Mouse (Mus musculus) C2C12 (cell line): ENCODE measurements around the gene 1700007K13Rik. TPM values are rescaled to one million over a fixed set of nuclear protein-coding genes. Genes with fewer than 3 reads are reported as not detected.

Source experiments
- H3K27me3 ChIP-seq: one replicate; pipeline ENCODE4 v1.6.1; 2011; ENCODE audit not compliant: control insufficient read depth, insufficient read depth, insufficient read length
- H3K36me3 ChIP-seq: one replicate; pipeline ENCODE4 v1.6.1; 2011; ENCODE audit not compliant: control insufficient read depth, insufficient read depth
- H3K4me3 ChIP-seq: one replicate; pipeline ENCODE4 v1.5.1; 2011; ENCODE audit warnings: mild to moderate bottlenecking, control low read depth; ENCODE audit not compliant: poor library complexity, insufficient read depth, severe bottlenecking
- H3K79me2 ChIP-seq: one replicate; pipeline ENCODE4 v1.6.1; 2011; ENCODE audit not compliant: control insufficient read depth, insufficient read depth
- H3K79me3 ChIP-seq: one replicate; pipeline ENCODE4 v1.6.1; 2011; ENCODE audit warnings: low read depth, control low read depth
- H3ac ChIP-seq: one replicate; pipeline ENCODE3; 2011; ENCODE audit warnings: low read depth; ENCODE audit not compliant: control insufficient read depth, insufficient read length
- CEBPB ChIP-seq: IDR thresholded peaks from one replicate; pipeline ENCODE4 v1.6.1; 2011; ENCODE audit warnings: low read depth, mild to moderate bottlenecking, control low read depth, moderate library complexity
- CTCF ChIP-seq: IDR thresholded peaks from one replicate; pipeline ENCODE4 v1.5.1; 2011; ENCODE audit not compliant: control insufficient read depth, insufficient read depth, insufficient read length
- FOSL1 ChIP-seq: IDR thresholded peaks from one replicate; pipeline ENCODE4 v1.8.0; 2011; ENCODE audit warnings: mild to moderate bottlenecking, low read length; ENCODE audit not compliant: poor library complexity, insufficient read depth, severe bottlenecking
- MAX ChIP-seq: IDR thresholded peaks from one replicate; pipeline ENCODE4 v1.6.1; 2011; ENCODE audit warnings: mild to moderate bottlenecking, control low read depth
- MYOD1 ChIP-seq: IDR thresholded peaks from one replicate; pipeline ENCODE4 v1.6.1; 2011; ENCODE audit warnings: low read depth; ENCODE audit not compliant: control insufficient read depth, insufficient read length
- MYOG ChIP-seq: IDR thresholded peaks from one replicate; pipeline ENCODE4 v1.6.1; 2011; ENCODE audit not compliant: control insufficient read depth, insufficient read length; ENCODE audit errors: extremely low read depth
- USF1 ChIP-seq: IDR thresholded peaks from one replicate; pipeline ENCODE4 v1.6.1; 2011; ENCODE audit warnings: low read depth, mild to moderate bottlenecking, control low read depth, moderate library complexity
- polyA plus RNA-seq: library from polyadenylated mRNA; unstranded; fragments of >200 nt; fragmentation: generic; extraction: Trizol; gene quantifications from one replicate; pipeline ENCODE4 v1.2.1, GENCODE M21; 2012; ENCODE audit warnings: missing spikeins

The 1700007K13Rik gene
- polyA plus RNA-seq, 1 experiment = 0.68 TPM

- H3K4me3 ChIP-seq = no peak within 1 kb of the TSS
- H3K79me2 ChIP-seq = no peaks in the 10 kb centered on the region
- no peaks in the 10 kb centered on the region for H3K79me3 ChIP-seq
- no peaks in the 10 kb centered on the region for H3K36me3 ChIP-seq
- H3ac ChIP-seq = no peak within 1 kb of the TSS
- TF ChIP-seq USF1 = no peak
- TF ChIP-seq FOSL1 = no peak
- no peak for TF ChIP-seq CEBPB
- no peak for TF ChIP-seq MYOG
- TF ChIP-seq MYOD1 = no peak
- no peak for TF ChIP-seq MAX
- TF ChIP-seq CTCF = no peak
- H3K27me3 ChIP-seq = no peaks in the 10 kb centered on the region
These were observed 30.5 kb upstream of the 1700007K13Rik start, which contains the start of gene Gbgt1 for GRCm38 (mm10) chr2:28496671-28497070. Gene Gbgt1, plus strand, starts transcription at chr2:28496891.

- H3K79me2 ChIP-seq = no peaks in the 10 kb centered on the region
- H3ac ChIP-seq = no peak overlapping the region
- H3K36me3 ChIP-seq = no peaks in the 10 kb centered on the region
- no peaks in the 10 kb centered on the region for H3K79me3 ChIP-seq
- TF ChIP-seq USF1 (no peak), CTCF (no peak), MYOD1 (no peak), CEBPB (no peak), FOSL1 (no peak), MAX (no peak), MYOG (no peak)
- no peaks in the 10 kb centered on the region for H3K27me3 ChIP-seq
- H3K4me3 ChIP-seq = no peak overlapping the region
These were observed 29.9 kb upstream of the 1700007K13Rik start for GRCm38 (mm10) chr2:28495801-28496595.

GRCm38 (mm10) chr2:28495207-28495756 lies 29.1 kb upstream of the 1700007K13Rik start:
- TF ChIP-seq MAX = no peak
- no peak for TF ChIP-seq MYOG
- no peak for TF ChIP-seq MYOD1
- no peak for TF ChIP-seq USF1
- no peak for TF ChIP-seq CTCF
- TF ChIP-seq CEBPB = no peak
- no peak for TF ChIP-seq FOSL1
- Histone ChIP-seq H3K4me3 (no peak overlapping the region), H3K79me3 (no peaks in the 10 kb centered on the region), H3K79me2 (no peaks in the 10 kb centered on the region), H3ac (no peak overlapping the region), H3K36me3 (no peaks in the 10 kb centered on the region), H3K27me3 (no peaks in the 10 kb centered on the region)

DNA sequence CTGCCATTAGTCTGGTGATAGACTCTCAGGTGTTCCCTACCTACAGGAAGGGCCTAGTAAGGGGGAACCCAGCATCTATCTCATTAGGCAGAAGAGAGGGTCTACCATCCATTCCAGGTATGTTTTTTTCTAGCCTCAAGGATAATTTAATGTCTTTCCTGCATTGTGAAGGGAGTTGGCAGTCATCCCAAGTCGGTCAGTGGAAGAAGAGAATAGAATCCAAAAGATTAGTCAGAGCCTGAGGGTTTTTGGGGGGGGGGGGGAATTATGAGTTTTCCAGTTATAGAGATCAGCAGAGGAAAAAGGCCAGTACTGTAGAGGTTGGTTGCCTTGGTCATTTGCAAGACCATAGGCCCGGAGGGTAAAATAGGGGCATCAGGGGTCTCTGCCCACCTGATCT lies 28.4 kb upstream of the 1700007K13Rik start:
- Histone ChIP-seq H3K79me2 (no peaks in the 10 kb centered on the region), H3K79me3 (no peaks in the 10 kb centered on the region), H3K4me3 (no peak overlapping the region), H3K27me3 (no peaks in the 10 kb centered on the region), H3K36me3 (no peaks in the 10 kb centered on the region), H3ac (no peak overlapping the region)
- no peak for TF ChIP-seq USF1
- TF ChIP-seq MYOG = no peak
- no peak for TF ChIP-seq MYOD1
- TF ChIP-seq MAX = no peak
- TF ChIP-seq FOSL1 = no peak
- no peak for TF ChIP-seq CTCF
- no peak for TF ChIP-seq CEBPB

GRCm38 (mm10) chr2:28483861-28484260 lies 17.7 kb upstream of the 1700007K13Rik start:
- Histone ChIP-seq H3K36me3 (no peaks in the 10 kb centered on the region), H3ac (no peak overlapping the region)
- TF ChIP-seq MYOG (no peak), CEBPB (no peak)

More at GRCm38 (mm10) chr2:28483861-28484260, 17.7 kb upstream of the 1700007K13Rik start:
- H3K27me3 ChIP-seq = peaks cover 21% of the 10 kb centered on the region
- no peaks in the 10 kb centered on the region for H3K79me2 ChIP-seq
- no peak overlapping the region for H3K4me3 ChIP-seq
- H3K79me3 ChIP-seq = no peaks in the 10 kb centered on the region
